Mouse (Mus musculus): ENCODE data around the gene Agpat1.

Agpat1 gene

GRCm38 (mm10) chr17:34604061-34604508, at the start of gene Agpat1:
Gene Agpat1, plus strand, starts transcription at chr17:34604262.
- DNase-seq, result peak; percentile 97

DNA sequence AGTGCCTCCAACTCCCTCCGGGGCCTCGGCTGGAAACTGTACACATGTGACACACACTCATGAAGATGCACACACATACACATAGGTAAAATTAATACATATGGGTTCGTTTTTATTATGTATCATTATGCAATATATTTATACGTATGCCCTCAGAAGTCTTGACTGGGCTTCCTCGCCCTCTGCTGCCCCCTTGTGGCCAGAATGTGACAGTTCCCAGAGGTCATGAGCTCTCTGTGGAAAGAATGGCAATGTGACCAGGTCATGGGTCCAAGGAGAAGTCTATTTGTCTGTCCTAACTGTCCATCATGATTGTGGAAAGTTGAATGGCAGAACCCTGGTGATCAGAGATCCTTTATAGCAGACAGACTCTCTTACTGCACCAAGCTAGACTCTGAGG, 48.6 kb upstream of the Agpat1 start:
- peak; percentile 32 for DNase-seq

DNA sequence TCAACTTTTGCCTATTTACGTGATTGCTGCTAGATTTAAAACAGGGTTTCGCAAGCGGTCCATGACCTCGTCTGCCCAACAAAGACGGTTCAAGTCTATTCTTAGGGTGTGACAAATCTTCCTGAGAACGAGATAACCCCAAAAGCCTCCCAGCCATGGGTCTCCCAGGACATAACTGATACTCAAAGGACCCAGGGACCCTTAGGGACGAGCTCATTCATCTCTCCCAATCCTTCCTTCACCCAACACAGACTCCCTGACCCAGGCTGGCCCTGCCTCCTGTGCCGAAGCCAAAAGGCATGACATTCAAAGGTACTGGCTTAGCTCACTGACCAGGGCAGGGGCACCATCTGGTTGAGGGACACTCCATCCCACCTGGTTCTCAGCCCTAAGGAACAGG, 47.7 kb upstream of the Agpat1 start:
- DNase-seq, result no peak

GRCm38 (mm10) chr17:34557411-34557810, 46.7 kb upstream of the Agpat1 start:
- DNase-seq, result no peak

- DNase-seq, result no peak
These were observed 44.9 kb upstream of the Agpat1 start for GRCm38 (mm10) chr17:34559116-34559515.

- no peak for DNase-seq
These were observed 44.2 kb upstream of the Agpat1 start for GRCm38 (mm10) chr17:34559895-34560294.

- DNase-seq, result no peak
These were observed 43.6 kb upstream of the Agpat1 start for GRCm38 (mm10) chr17:34560438-34560837.

DNA sequence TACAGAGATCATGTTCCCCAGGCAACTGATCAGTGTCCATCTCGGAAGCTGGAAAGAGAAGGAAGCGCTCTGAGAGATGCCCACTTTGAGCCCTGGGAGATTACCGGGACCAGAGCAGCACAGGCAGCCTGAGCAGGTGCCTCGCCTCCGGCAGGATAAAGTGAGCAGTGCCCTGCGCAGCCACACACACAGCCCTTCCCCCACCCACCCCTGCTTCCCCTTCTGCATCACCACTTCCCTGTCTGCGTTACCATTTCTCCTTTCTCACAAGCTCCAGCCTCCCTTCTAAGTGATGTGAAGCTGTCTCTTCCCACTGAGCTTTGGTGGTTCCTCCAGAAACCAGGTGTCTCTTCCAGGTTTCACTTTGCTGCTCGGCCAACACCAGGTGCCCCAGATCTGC, 42.9 kb upstream of the Agpat1 start:
- DNase-seq, result no peak

DNA sequence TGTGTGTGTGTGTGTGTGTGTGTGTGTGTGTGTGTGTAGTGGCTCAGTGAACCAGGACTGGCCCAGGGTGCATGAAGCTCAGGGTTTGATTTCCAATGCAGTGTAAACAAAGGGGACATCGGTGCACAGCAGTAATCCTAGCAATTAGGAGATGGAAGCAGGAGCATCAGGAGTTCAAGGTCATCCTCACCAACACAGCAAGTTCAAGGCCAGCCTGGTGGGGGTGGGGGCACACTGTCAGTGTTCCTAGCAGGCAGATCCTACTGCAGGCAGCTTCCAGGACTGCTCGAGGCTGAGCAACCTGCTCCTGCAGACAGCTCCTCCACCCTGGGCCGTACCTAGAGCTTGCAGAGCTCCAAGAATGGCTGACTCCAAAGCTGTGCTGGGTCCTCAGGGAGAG, 41.5 kb upstream of the Agpat1 start:
- no peak for DNase-seq

DNA sequence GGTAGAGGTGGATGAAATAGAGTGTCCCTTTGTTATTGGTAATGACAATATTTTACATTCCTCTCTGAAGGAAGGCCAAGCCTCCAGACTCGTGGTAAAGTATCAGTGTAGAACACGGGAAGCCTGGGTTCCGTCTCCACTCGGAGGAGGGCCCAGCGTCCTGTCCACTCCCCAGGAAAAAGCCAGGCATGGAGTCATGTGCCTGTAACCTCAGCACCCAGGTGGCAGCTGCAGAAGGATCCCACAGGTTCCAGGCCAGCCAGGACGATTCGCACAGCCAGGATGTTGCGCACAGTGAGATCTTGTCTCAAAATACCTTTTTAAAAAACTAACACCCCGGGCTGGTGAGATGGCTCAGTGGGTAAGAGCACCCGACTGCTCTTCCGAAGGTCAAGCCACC, 40.7 kb upstream of the Agpat1 start:
- DNase-seq, result no peak

DNA sequence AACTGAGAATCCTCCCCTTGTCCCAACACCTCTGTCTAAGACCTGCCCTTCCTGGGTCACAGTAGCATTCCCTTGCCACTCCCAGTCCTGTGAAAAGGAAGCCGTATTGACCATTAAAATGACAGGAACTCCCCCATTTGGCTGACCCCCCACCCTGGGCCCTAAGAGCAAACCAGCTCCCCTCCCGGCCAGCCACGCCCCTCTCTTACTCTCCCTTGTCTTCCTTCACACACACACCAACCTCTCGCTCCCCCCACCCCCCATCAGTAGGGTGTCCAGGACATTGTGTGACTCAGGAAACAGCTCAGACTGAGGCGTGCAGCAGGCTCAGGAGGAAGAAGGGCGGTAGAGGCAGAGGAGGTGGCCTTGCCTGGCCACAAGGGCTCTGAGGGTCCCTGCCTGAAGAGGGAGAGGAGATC, 40.0 kb upstream of the Agpat1 start, which contains the start of gene Notch4:
Gene Notch4, plus strand, starts transcription at position 266 of the 419 bp plus-strand sequence.
- no peak for DNase-seq

GRCm38 (mm10) chr17:34564796-34565195, 39.3 kb upstream of the Agpat1 start:
- no peak for DNase-seq

- no peak for DNase-seq
These were observed 36.8 kb upstream of the Agpat1 start for GRCm38 (mm10) chr17:34567311-34567710.

GRCm38 (mm10) chr17:34568421-34568820, 35.6 kb upstream of the Agpat1 start:
- DNase-seq, result no peak

GRCm38 (mm10) chr17:34569919-34570318, 34.1 kb upstream of the Agpat1 start:
- no peak for DNase-seq

- DNase-seq, result no peak
These were observed 32.2 kb upstream of the Agpat1 start for GRCm38 (mm10) chr17:34571875-34572274.

DNA sequence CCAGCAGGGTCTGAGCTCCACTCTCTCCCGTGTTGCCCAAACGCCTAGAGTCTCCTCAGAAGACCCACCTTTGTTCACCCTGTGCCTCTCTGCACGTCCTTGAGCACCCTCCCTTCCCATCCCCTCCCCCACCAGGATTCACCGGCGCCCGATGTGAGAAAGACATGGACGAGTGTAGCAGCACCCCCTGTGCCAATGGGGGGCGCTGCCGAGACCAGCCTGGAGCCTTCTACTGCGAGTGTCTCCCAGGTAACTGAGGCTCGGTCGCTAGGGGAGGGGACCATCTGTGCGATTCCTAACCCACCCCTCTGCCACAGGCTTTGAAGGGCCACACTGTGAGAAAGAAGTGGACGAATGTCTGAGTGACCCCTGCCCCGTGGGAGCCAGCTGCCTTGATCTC, 31.7 kb upstream of the Agpat1 start:
- no peak for DNase-seq

DNA sequence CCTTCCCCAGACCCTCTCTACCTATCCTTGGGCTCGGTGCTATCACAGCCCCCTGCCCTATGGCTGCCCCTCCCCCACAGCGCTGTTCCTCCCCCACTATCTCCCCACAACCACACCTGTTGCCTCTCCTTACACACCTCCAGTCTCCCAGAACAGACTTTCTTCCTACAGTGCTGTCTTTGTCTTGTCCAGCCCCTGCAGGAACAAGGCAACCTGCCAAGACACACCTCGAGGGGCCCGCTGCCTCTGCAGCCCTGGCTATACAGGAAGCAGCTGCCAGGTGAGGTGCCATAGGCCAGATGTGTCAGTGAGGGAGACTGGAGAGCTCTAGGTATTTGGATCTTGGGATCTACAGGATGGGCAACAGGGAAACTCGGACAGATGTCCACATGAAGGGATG, 27.5 kb upstream of the Agpat1 start:
- no peak for DNase-seq

DNA sequence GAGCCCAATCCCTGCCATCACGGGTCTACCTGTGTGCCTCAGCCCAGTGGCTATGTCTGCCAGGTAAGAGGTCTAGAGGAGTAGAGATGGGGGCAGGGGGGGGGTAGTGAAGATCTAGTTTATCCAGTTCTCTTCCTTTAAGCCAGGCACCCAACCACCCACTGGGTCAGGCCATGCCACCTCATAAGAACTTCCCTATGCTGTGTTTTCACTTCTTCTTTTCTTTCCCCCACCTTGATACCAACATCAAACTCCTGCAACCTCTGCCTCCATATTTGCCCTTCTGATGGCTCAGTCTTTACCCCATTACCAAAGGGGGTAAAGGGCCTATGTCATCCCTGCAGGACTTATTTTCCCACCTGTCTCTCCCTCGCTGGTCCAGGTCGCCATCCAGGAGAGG, 26.0 kb upstream of the Agpat1 start:
- DNase-seq, result no peak

DNA sequence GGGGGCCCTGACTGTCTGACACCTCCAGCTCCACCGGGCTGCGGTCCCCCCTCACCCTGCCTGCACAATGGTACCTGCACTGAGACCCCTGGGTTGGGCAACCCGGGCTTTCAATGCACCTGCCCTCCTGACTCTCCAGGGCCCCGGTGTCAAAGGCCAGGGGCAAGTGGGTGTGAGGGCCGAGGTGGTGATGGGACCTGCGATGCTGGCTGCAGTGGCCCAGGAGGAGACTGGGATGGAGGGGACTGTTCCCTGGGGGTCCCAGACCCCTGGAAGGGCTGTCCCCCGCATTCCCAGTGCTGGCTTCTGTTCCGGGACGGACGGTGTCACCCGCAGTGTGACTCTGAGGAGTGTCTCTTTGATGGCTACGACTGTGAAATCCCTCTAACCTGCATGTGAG, 21.5 kb upstream of the Agpat1 start:
- DNase-seq, result no peak

GRCm38 (mm10) chr17:34583397-34583796, 20.7 kb upstream of the Agpat1 start:
- no peak for DNase-seq

DNA sequence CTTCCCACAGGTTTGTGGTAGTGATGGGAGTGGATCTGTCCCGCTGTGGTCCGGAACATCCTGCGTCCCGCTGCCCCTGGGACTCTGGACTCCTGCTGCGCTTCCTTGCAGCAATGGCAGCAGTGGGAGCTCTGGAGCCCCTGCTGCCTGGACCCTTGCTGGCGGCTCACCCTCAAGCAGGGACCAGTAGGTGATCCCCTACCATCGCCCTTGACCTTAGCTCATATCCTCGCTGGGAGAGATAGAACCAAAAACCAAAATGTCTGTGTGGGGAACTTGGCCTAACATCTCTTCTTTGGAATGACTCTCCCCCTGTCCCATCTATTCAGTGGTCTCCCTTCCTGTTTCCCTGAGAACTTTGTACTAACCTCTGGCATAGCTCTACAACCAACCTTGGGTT, 20.2 kb upstream of the Agpat1 start:
- no peak for DNase-seq

DNA sequence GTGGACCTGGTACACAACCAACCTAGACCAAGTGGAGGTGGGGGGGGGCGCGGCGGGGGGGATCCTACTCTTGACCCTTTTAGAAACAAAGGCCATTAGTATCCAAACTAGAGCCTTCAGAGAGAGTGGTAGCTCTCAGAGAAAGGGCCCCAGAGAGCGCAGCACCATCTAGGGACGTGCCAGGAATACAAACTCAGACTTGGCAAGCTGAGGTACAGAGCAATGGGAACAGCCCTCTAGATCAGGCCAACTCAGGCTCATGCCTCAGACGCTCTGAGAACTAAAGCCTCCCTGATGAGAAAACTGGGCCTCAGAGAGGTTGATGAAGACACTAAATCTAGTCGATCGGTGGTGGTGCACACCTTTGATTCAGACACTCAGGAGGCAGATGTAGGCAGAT, 18.9 kb upstream of the Agpat1 start:
- DNase-seq, result no peak

DNA sequence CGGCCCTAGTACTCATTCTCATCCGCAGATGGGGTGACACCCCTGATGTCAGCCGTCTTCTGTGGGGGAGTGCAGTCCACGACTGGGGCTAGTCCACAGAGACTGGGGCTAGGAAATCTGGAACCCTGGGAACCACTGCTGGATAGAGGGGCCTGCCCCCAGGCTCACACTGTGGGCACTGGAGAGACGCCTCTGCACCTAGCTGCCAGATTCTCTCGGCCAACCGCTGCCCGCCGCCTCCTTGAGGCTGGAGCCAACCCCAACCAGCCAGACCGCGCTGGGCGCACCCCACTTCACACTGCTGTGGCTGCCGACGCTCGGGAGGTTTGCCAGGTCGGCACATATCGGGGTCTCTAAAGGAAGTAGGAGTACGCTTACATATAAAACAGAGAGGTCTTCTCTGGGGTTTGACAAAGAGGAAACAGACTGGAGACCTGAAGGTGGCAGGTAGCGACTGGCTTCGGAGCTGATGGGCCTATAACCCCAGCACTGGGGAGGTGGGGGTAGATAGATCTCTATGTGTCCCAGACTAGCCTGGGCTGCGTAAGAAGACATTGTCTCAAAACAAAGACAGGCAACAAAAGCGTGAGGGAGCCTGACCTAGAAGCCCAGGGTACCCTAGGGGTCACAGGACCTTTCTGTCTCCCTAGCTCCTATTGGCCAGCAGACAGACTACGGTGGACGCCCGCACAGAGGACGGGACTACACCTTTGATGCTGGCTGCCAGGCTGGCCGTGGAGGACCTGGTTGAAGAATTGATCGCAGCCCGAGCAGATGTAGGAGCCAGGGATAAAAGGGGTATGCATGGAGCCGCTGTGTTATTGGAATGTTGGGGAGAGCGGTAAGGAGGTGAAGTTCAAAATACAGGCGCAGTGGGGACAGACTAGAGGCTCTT, 17.9 kb upstream of the Agpat1 start:
- no peak for DNase-seq
